Mouse (Mus musculus) heart, embryonic 14.5 days (tissue): ENCODE results near the gene Olfm4. TPM values are rescaled to one million over a fixed set of nuclear protein-coding genes. Genes with fewer than 3 reads are reported as not detected.

Experiments used
- ATAC-seq: fragments of 200-750 bp; cut with Nextera tagmentation; 2 replicates; pipeline ENCODE4 v1.8.0; 2017; ENCODE audit warnings: low read depth, moderate TSS enrichment; ENCODE audit not compliant: insufficient number of reproducible peaks, insufficient read depth, low FRiP score
- H3K27ac ChIP-seq, 2 experiments: fragments of 200-500 bp in 1 of 2; fragments of 300-500 bp in 1 of 2; sonication (generic) in 1 of 2; replicated peaks in 1 of 2; 2 replicates each; pipeline ENCODE4 v1.5.1; 2012 to 2014; ENCODE audit warnings: low read depth in 2 of 2, low read length in 2 of 2, control low read depth in 1 of 2, mild to moderate bottlenecking in 1 of 2, mixed read lengths in 1 of 2; ENCODE audit not compliant: control insufficient read depth in 1 of 2, insufficient read depth in 1 of 2
- H3K27me3 ChIP-seq: fragments of 300-500 bp; sonication (generic); 2 replicates; pipeline ENCODE4 v1.6.1; 2014; ENCODE audit warnings: mild to moderate bottlenecking, low read length, control low read depth; ENCODE audit not compliant: control insufficient read depth, insufficient read depth
- H3K36me3 ChIP-seq: fragments of 300-500 bp; sonication (generic); 2 replicates; pipeline ENCODE4 v1.6.1; 2014; ENCODE audit warnings: mild to moderate bottlenecking, control low read depth, low read length, mixed read lengths; ENCODE audit not compliant: control insufficient read depth, insufficient read depth
- H3K4me1 ChIP-seq, 2 experiments: fragments of 200-500 bp in 1 of 2; fragments of 300-500 bp in 1 of 2; sonication (generic) in 1 of 2; 2 replicates each; pipeline ENCODE4 v1.6.1; 2012 to 2014; ENCODE audit warnings: low read length in 2 of 2, control low read depth in 1 of 2, mixed read lengths in 1 of 2; ENCODE audit not compliant: control insufficient read depth in 2 of 2, insufficient read depth in 2 of 2
- H3K4me2 ChIP-seq: fragments of 300-500 bp; sonication (generic); 2 replicates; pipeline ENCODE4 v1.6.1; 2014; ENCODE audit warnings: mild to moderate bottlenecking, low read length
- H3K4me3 ChIP-seq, 2 experiments: fragments of 200-500 bp in 1 of 2; fragments of 300-500 bp in 1 of 2; sonication (generic) in 1 of 2; 2 replicates each; pipeline ENCODE4 v1.5.1; 2012 to 2014; ENCODE audit warnings: low read length in 2 of 2, mild to moderate bottlenecking in 2 of 2, control low read depth in 1 of 2, low read depth in 1 of 2, moderate library complexity in 1 of 2; ENCODE audit not compliant: control insufficient read depth in 1 of 2, insufficient read depth in 1 of 2
- H3K9ac ChIP-seq: fragments of 300-500 bp; sonication (generic); 2 replicates; pipeline ENCODE4 v1.6.1; 2014; ENCODE audit warnings: mild to moderate bottlenecking, low read length
- H3K9me3 ChIP-seq: fragments of 300-500 bp; sonication (generic); 2 replicates; pipeline ENCODE4 v1.6.1; 2016; ENCODE audit warnings: low read length, control low read depth; ENCODE audit not compliant: control insufficient read depth
- WGBS: fragments of 180-500 bp; shearing (Covaris S2); extraction: QIAGEN DNeasy Blood & Tissue Kit; methylation state at CpG from one replicate; pipeline ENCODE4 v1.1.7; 2014; 5-methylcytosine and 5-hydroxymethylcytosine counted together
- polyA plus RNA-seq: library from polyadenylated mRNA; unstranded; fragments of >200 nt; fragmentation: Nextera tagmentation; extraction: Ambion mirVana; gene quantifications from 2 replicates; pipeline ENCODE4 v1.2.1, GENCODE M21; 2014

Olfm4 gene
- polyA plus RNA-seq, 1 experiment from 2014 or later = 0.34 TPM

GRCm38 (mm10) chr14:80039645-80040272 lies 55.9 kb downstream of the Olfm4 start:
- H3K27ac ChIP-seq = no peak overlapping the region
- ATAC-seq = no peak
- WGBS = 48% methylated on average over 4 of the region's 4 CpGs

GRCm38 (mm10) chr14:80046104-80046734 lies 62.3 kb downstream of the Olfm4 start:
- no peak overlapping the region for H3K4me2 ChIP-seq
- H3K4me1 ChIP-seq = no peaks in the 10 kb centered on the region
- ATAC-seq = no peak
- H3K27me3 ChIP-seq = no peaks in the 10 kb centered on the region
- no peak overlapping the region for H3K27ac ChIP-seq
- no peaks in the 10 kb centered on the region for H3K9me3 ChIP-seq
- H3K36me3 ChIP-seq = no peaks in the 10 kb centered on the region
- WGBS = 84% methylated on average over 6 of the region's 6 CpGs
- H3K4me3 ChIP-seq = no peak overlapping the region
- H3K9ac ChIP-seq = no peak overlapping the region

More at GRCm38 (mm10) chr14:80039645-80040272, 55.9 kb downstream of the Olfm4 start:
- H3K4me1 ChIP-seq = no peaks in the 10 kb centered on the region
- no peaks in the 10 kb centered on the region for H3K36me3 ChIP-seq
- H3K9me3 ChIP-seq = no peaks in the 10 kb centered on the region
- no peak overlapping the region for H3K4me2 ChIP-seq
- no peak overlapping the region for H3K4me3 ChIP-seq
- H3K9ac ChIP-seq = no peak overlapping the region
- no peaks in the 10 kb centered on the region for H3K27me3 ChIP-seq

GRCm38 (mm10) chr14:80047368-80048101 lies 63.7 kb downstream of the Olfm4 start:
- H3K4me1 ChIP-seq = no peaks in the 10 kb centered on the region
- no peaks in the 10 kb centered on the region for H3K36me3 ChIP-seq
- no peaks in the 10 kb centered on the region for H3K9me3 ChIP-seq
- H3K9ac ChIP-seq = no peak overlapping the region
- H3K4me3 ChIP-seq = no peak overlapping the region
- 38% methylated on average over 5 of the region's 5 CpGs for WGBS
- H3K27me3 ChIP-seq = no peaks in the 10 kb centered on the region
- ATAC-seq = no peak
- H3K4me2 ChIP-seq = no peak overlapping the region
- no peak overlapping the region for H3K27ac ChIP-seq

DNA sequence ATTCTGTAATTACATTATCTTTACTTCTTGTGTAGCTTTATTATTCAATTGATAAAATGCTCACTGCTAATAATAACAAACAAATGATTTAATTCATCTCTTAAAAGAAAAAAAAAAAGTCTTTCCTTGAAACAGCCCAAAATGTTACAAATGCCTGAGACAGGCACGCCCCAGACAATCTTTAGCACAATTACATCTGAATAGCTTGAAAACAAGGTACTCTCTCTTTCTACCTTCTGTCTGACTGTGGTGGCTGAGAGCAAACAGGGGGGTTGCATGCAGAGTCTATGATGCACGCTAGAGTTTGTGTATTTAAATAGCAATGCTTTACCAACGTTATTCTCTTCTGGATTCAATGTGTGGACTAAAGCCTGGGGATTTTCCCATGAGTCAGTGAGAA lies 71.8 kb downstream of the Olfm4 start:
- Histone ChIP-seq H3K4me1 (no peaks in the 10 kb centered on the region), H3K9me3 (no peaks in the 10 kb centered on the region), H3K36me3 (no peaks in the 10 kb centered on the region), H3K4me2 (no peak overlapping the region), H3K27me3 (no peaks in the 10 kb centered on the region), H3K4me3 (no peak overlapping the region), H3K9ac (no peak overlapping the region), H3K27ac (no peak overlapping the region)
- 63% methylated on average over 3 of the region's 3 CpGs for WGBS
- no peak for ATAC-seq

- no peak for ATAC-seq
- H3K27ac ChIP-seq = no peak overlapping the region
- no peak overlapping the region for H3K9ac ChIP-seq
- WGBS = 81% methylated on average over 3 of the region's 3 CpGs
- H3K4me1 ChIP-seq = no peaks in the 10 kb centered on the region
- H3K4me2 ChIP-seq = no peak overlapping the region
- H3K9me3 ChIP-seq = no peaks in the 10 kb centered on the region
- no peak overlapping the region for H3K4me3 ChIP-seq
- no peaks in the 10 kb centered on the region for H3K36me3 ChIP-seq
- H3K27me3 ChIP-seq = no peaks in the 10 kb centered on the region
Observed at GRCm38 (mm10) chr14:80061686-80062085, 77.8 kb downstream of the Olfm4 start.

DNA sequence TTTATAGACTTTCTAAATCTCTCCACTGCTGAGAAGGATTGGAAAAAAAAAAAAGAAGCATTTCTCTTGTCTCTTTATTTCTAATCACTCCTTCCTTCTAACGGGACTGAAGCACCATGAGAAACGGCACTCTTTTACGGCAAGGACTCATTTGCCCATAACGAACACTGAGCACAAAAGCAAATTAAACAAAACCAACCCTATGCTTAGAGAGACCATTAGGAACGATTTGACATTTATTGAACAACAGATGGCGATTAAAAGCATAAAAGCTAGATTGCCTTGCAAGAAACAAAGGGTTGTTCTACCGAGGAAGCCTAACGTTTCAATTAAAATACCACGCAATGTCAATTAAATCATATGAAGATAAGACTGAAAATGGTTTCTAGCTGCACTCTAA lies 79.0 kb downstream of the Olfm4 start:
- ATAC-seq = no peak
- no peak overlapping the region for H3K27ac ChIP-seq
- WGBS = 83% methylated on average over 9 of the region's 9 CpGs

DNA sequence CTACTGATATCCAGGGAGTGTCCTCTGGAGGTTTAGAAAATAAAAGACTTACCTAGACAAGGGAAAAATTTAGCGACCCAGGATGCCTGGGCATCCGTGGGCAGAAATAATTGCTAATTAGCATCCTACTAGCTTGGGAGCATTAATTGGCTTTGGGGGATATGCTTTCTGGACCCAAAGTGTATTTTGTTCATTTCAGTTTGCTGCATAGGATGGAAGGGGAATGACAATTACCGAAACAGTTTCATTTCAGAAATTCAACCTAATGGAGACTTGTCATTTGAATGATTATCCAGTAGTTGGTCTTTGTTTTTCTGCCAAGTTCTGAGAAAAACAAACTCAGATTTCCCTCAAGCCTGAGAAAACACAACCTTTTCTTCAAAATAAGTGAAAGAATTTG lies 86.7 kb downstream of the Olfm4 start:
- Histone ChIP-seq H3K4me3 (no peak overlapping the region), H3K27ac (no peak overlapping the region), H3K27me3 (no peaks in the 10 kb centered on the region), H3K4me1 (no peaks in the 10 kb centered on the region; a peak in 1 of 4 replicates), H3K9ac (no peak overlapping the region), H3K9me3 (no peaks in the 10 kb centered on the region), H3K36me3 (no peaks in the 10 kb centered on the region), H3K4me2 (no peak overlapping the region)
- WGBS = 85% methylated on average over 3 of the region's 3 CpGs
- no peak for ATAC-seq

More for the DNA sequence above, 79.0 kb downstream of the Olfm4 start:
- no peaks in the 10 kb centered on the region for H3K27me3 ChIP-seq
- no peak overlapping the region for H3K9ac ChIP-seq
- H3K9me3 ChIP-seq = no peaks in the 10 kb centered on the region
- H3K4me2 ChIP-seq = no peak overlapping the region
- H3K4me3 ChIP-seq = no peak overlapping the region
- H3K36me3 ChIP-seq = no peaks in the 10 kb centered on the region
- H3K4me1 ChIP-seq = no peaks in the 10 kb centered on the region
